Mouse (Mus musculus): ENCODE measurements around the gene Pkd1. TPM values are rescaled to one million over a fixed set of nuclear protein-coding genes. Genes with fewer than 3 reads are reported as not detected.

The Pkd1 gene
- polyA plus RNA-seq, 1 experiment from 2014 or later: 9.6 TPM

DNA sequence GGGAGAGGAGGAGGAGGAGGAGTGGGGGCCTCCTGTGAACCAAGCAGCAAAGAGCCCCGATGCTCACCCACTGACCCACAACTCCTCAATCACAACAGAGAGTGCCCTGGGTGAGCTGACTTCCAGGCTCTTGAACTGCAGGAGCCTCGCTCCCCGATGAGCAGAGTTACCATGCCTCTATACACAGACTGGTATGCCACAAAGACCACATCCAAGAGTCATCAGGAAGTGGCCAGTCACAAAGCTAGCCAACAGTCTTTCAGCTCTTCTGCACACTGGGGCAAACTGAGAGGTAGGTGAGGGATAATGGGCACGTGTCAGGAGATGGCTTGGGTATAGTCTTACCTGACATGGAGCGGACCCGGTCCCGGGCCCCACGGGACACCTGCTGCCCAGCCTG is 54.3 kb downstream of the Pkd1 start:
- no peaks in the 10 kb centered on the region for H3K4me1 ChIP-seq (ENCODE audit: control insufficient read depth, insufficient read depth, low read length)
- ATAC-seq (replicated peaks; ENCODE audit: insufficient number of reproducible peaks, low FRiP score, low TSS enrichment, low read depth) (no peak), DNase-seq (ENCODE audit: low spot score) (no peak)
- no peak overlapping the region for H3K9ac ChIP-seq (replicated peaks; ENCODE audit: low read length)
- no peaks in the 10 kb centered on the region for H3K9me3 ChIP-seq (replicated peaks; ENCODE audit: control insufficient read depth, low read length)
- peaks cover 10% of the 10 kb centered on the region for H3K36me3 ChIP-seq (replicated peaks; ENCODE audit: control insufficient read depth, insufficient read depth, low read depth, low read length)
- H3K27me3 ChIP-seq (ENCODE audit: control insufficient read depth, insufficient read depth, low read length): no peaks in the 10 kb centered on the region
- WGBS: 90% methylated on average over 8 of the region's 8 CpGs
- no peak overlapping the region for H3K27ac ChIP-seq (replicated peaks; ENCODE audit: low read depth, low read length)
- no peak overlapping the region for H3K4me2 ChIP-seq (ENCODE audit: low read depth, low read length)
- no peak overlapping the region for H3K4me3 ChIP-seq (ENCODE audit: low read depth, low read length)

DNA sequence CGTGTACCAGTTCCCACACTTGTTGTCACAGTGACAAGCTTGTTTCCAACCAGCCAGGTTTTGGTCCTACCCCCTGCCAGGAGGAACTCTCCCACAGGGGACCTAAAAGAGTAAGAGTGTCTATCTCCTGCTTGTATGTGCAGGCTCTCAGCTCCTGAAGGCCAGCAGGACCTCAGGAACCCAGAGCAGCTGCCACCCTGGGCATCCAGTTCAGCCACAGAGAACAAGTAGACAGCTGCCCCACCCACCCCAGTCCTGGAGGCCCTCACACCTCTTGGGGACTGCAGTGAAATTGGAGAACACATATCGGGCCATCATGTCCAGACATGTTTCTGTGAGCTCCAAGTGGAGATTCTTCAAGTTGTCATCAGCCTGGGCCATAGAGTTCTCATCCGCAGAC is 54.9 kb downstream of the Pkd1 start:
- Histone ChIP-seq H3K4me1 (ENCODE audit: control insufficient read depth, insufficient read depth, low read length) (no peaks in the 10 kb centered on the region), H3K4me3 (ENCODE audit: low read depth, low read length) (no peak overlapping the region), H3K27me3 (ENCODE audit: control insufficient read depth, insufficient read depth, low read length) (no peaks in the 10 kb centered on the region), H3K9me3 (replicated peaks; ENCODE audit: control insufficient read depth, low read length) (no peaks in the 10 kb centered on the region), H3K4me2 (ENCODE audit: low read depth, low read length) (no peak overlapping the region), H3K27ac (replicated peaks; ENCODE audit: low read depth, low read length) (no peak overlapping the region), H3K9ac (replicated peaks; ENCODE audit: low read length) (no peak overlapping the region), H3K36me3 (replicated peaks; ENCODE audit: control insufficient read depth, insufficient read depth, low read depth, low read length) (peaks cover 8% of the 10 kb centered on the region)
- ATAC-seq (replicated peaks; ENCODE audit: insufficient number of reproducible peaks, low FRiP score, low TSS enrichment, low read depth) (no peak), DNase-seq (ENCODE audit: low spot score) (no peak)
- WGBS: 91% methylated on average over 3 of the region's 3 CpGs

DNA sequence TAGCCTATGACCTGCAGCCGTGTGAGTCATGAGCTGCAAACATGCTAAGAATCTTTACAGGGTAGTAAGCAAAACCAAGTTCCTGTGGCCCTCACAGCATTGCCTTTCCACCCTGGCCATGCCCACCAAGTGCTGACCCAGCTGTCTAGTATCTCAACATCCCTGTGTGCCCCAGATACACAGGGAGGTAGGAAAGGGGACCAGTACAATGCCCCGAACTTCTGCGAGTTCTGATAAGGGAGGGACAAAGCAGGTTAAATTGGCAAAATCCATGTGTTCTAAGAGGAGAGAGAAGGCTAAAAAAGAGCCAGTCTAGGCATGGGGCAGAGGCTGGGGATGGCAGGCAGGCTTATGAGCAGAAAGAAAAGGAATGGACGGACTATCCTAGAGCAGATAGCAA is 58.7 kb downstream of the Pkd1 start:
- H3K4me2 ChIP-seq (ENCODE audit: low read depth, low read length): no peak overlapping the region
- H3K9me3 ChIP-seq (replicated peaks; ENCODE audit: control insufficient read depth, low read length): no peaks in the 10 kb centered on the region
- no peak for ATAC-seq (replicated peaks; ENCODE audit: insufficient number of reproducible peaks, low FRiP score, low TSS enrichment, low read depth)
- peaks cover 6% of the 10 kb centered on the region for H3K36me3 ChIP-seq (replicated peaks; ENCODE audit: control insufficient read depth, insufficient read depth, low read depth, low read length)
- no peaks in the 10 kb centered on the region for H3K4me1 ChIP-seq (ENCODE audit: control insufficient read depth, insufficient read depth, low read length)
- no peak overlapping the region for H3K4me3 ChIP-seq (ENCODE audit: low read depth, low read length)
- 84% methylated on average over 4 of the region's 4 CpGs for WGBS
- no peaks in the 10 kb centered on the region for H3K27me3 ChIP-seq (ENCODE audit: control insufficient read depth, insufficient read depth, low read length)
- DNase-seq (ENCODE audit: low spot score): no peak
- no peak overlapping the region for H3K27ac ChIP-seq (replicated peaks; ENCODE audit: low read depth, low read length)
- H3K9ac ChIP-seq (replicated peaks; ENCODE audit: low read length): no peak overlapping the region

DNA sequence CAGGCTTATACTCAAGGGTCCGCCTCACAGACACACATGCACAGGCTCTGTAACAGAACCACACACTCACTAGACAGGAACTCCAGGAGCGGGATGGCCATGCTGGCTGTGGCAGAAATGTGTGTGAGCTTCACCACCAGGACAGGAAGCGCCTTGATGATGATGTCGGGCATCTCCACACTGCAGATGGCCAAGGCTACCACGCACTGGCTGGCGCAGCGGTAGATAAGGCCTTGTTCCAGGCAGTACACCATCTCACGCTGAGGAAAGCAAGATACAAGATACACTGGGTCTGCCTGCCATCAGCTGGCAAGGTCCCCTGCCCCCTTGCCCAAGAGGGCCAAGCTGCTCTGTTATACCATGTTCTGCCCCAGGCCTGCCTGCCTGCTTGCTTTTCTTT is 59.2 kb downstream of the Pkd1 start:
- Histone ChIP-seq H3K4me2 (ENCODE audit: low read depth, low read length) (no peak overlapping the region), H3K9me3 (replicated peaks; ENCODE audit: control insufficient read depth, low read length) (no peaks in the 10 kb centered on the region), H3K27ac (replicated peaks; ENCODE audit: low read depth, low read length) (no peak overlapping the region), H3K27me3 (ENCODE audit: control insufficient read depth, insufficient read depth, low read length) (no peaks in the 10 kb centered on the region), H3K4me3 (ENCODE audit: low read depth, low read length) (no peak overlapping the region), H3K9ac (replicated peaks; ENCODE audit: low read length) (no peak overlapping the region), H3K4me1 (ENCODE audit: control insufficient read depth, insufficient read depth, low read length) (no peaks in the 10 kb centered on the region), H3K36me3 (replicated peaks; ENCODE audit: control insufficient read depth, insufficient read depth, low read depth, low read length) (peaks cover 8% of the 10 kb centered on the region)
- DNase-seq (ENCODE audit: low spot score): no peak
- ATAC-seq (replicated peaks; ENCODE audit: insufficient number of reproducible peaks, low FRiP score, low TSS enrichment, low read depth): no peak
- 94% methylated on average over 8 of the region's 8 CpGs for WGBS

DNA sequence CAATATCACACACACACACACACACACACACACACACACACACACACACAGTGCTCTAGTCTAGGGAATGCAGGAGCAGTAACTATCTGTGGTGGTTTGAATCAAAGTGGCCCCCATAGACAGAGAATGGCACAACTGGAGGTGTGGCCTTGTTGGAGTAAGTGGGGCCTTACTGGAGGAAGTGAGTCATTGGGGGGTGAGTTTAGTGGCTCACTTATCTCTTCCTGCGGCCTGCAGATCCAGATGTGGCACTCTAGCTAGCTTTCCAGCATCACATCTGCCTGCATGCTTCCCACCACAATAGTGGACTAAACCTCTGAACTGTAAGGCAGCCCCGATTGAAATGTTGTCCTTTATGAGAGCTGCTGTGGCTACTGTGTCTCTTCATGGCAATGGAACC is 61.1 kb downstream of the Pkd1 start:
- Histone ChIP-seq H3K4me1 (ENCODE audit: control insufficient read depth, insufficient read depth, low read length) (no peaks in the 10 kb centered on the region), H3K4me3 (ENCODE audit: low read depth, low read length) (no peak overlapping the region), H3K27me3 (ENCODE audit: control insufficient read depth, insufficient read depth, low read length) (no peaks in the 10 kb centered on the region), H3K27ac (replicated peaks; ENCODE audit: low read depth, low read length) (no peak overlapping the region), H3K9me3 (replicated peaks; ENCODE audit: control insufficient read depth, low read length) (no peaks in the 10 kb centered on the region), H3K36me3 (replicated peaks; ENCODE audit: control insufficient read depth, insufficient read depth, low read depth, low read length) (peaks cover 13% of the 10 kb centered on the region), H3K9ac (replicated peaks; ENCODE audit: low read length) (no peak overlapping the region), H3K4me2 (ENCODE audit: low read depth, low read length) (no peak overlapping the region)
- ATAC-seq (replicated peaks; ENCODE audit: insufficient number of reproducible peaks, low FRiP score, low TSS enrichment, low read depth) (no peak), DNase-seq (ENCODE audit: low spot score) (no peak)
- 93% methylated on average over 2 of the region's 2 CpGs for WGBS

DNA sequence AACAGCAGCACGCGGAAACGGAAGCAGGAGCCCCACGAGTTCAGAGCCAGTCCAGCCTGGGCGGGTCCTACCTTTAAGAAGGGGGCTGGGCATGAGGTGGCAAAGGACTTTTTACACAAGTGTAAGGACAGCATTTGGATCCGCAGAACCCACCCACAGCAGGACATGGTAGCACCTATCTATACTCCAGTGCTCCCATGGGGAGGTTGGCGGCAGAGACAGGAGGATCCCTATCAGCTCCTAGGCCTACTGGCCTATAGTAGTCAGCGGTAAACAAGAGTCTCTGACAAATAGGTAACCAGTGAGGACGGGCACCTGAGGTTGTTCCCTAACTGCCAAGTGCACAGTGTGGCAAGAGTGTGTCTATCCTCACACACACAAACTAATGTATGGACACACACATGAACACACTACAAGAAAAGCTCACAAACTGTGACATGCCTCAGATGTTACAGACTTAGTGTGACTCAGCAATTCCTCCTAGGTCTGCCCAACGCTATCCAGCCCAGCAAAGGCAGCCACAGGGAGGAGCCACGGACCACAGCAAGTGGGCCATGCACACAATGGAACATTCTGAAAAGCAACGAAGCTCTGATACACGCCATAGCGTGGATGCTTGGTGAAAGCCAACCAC is 68.0 kb downstream of the Pkd1 start:
- Histone ChIP-seq H3K4me2 (ENCODE audit: low read depth, low read length) (no peak overlapping the region), H3K27me3 (ENCODE audit: control insufficient read depth, insufficient read depth, low read length) (no peaks in the 10 kb centered on the region), H3K27ac (replicated peaks; ENCODE audit: low read depth, low read length) (no peak overlapping the region), H3K9ac (replicated peaks; ENCODE audit: low read length) (no peak overlapping the region), H3K9me3 (replicated peaks; ENCODE audit: control insufficient read depth, low read length) (no peaks in the 10 kb centered on the region), H3K4me3 (ENCODE audit: low read depth, low read length) (no peak overlapping the region), H3K36me3 (replicated peaks; ENCODE audit: control insufficient read depth, insufficient read depth, low read depth, low read length) (peaks cover 17% of the 10 kb centered on the region), H3K4me1 (ENCODE audit: control insufficient read depth, insufficient read depth, low read length) (no peaks in the 10 kb centered on the region)
- ATAC-seq (replicated peaks; ENCODE audit: insufficient number of reproducible peaks, low FRiP score, low TSS enrichment, low read depth): no peak
- no peak for DNase-seq (ENCODE audit: low spot score)
- 84% methylated on average over 14 of the region's 14 CpGs for WGBS

DNA sequence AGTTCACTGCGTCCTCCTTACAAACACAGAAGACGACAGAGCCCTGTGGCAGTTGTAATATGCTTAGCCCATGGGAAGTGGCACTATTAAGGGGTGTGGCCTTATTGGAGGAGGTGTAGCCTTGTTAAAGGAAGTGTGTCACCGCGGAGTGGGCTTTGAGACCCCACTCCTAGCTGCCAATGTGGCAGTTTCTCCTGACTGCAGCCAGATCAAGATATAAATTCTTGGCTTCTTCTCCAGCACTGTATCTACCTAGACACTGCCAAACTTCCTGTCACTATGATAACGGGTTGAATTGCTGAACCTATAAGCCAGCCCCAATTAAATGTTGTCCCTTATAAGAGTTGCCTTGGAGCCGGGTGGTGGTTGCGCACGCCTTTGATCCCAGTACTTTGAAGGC is 75.8 kb downstream of the Pkd1 start:
- Histone ChIP-seq H3K4me2 (ENCODE audit: low read depth, low read length) (no peak overlapping the region), H3K4me3 (ENCODE audit: low read depth, low read length) (no peak overlapping the region), H3K9me3 (replicated peaks; ENCODE audit: control insufficient read depth, low read length) (no peaks in the 10 kb centered on the region), H3K9ac (replicated peaks; ENCODE audit: low read length) (no peak overlapping the region), H3K36me3 (replicated peaks; ENCODE audit: control insufficient read depth, insufficient read depth, low read depth, low read length) (peaks cover 19% of the 10 kb centered on the region), H3K4me1 (ENCODE audit: control insufficient read depth, insufficient read depth, low read length) (no peaks in the 10 kb centered on the region), H3K27ac (replicated peaks; ENCODE audit: low read depth, low read length) (no peak overlapping the region), H3K27me3 (ENCODE audit: control insufficient read depth, insufficient read depth, low read length) (no peaks in the 10 kb centered on the region)
- DNase-seq (ENCODE audit: low spot score) (no peak), ATAC-seq (replicated peaks; ENCODE audit: insufficient number of reproducible peaks, low FRiP score, low TSS enrichment, low read depth) (no peak)
- 97% methylated on average over 8 of the region's 8 CpGs for WGBS

DNA sequence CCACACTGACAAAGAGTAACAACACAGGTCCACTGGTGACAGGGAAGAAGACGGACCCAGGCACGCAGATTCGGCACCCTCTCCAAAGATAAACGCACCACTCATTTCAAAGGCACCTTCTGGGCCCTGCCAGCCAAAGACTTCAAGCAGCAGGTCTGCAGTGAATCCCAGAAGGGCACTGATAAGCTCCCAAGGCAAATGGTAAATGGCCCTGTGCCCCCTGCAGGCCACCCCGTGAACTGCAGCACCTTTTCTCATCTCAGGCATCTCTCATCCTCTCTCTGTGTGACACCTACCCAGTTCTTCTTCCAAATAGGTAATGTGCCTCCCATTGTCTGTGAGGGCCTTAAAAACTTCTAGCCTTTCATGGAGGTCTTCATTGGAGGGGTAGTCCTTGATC is 79.0 kb downstream of the Pkd1 start:
- Histone ChIP-seq H3K27me3 (ENCODE audit: control insufficient read depth, insufficient read depth, low read length) (no peaks in the 10 kb centered on the region), H3K4me3 (ENCODE audit: low read depth, low read length) (no peak overlapping the region), H3K9me3 (replicated peaks; ENCODE audit: control insufficient read depth, low read length) (no peaks in the 10 kb centered on the region), H3K4me2 (ENCODE audit: low read depth, low read length) (no peak overlapping the region), H3K27ac (replicated peaks; ENCODE audit: low read depth, low read length) (no peak overlapping the region), H3K4me1 (ENCODE audit: control insufficient read depth, insufficient read depth, low read length) (peaks cover 6% of the 10 kb centered on the region; the same call in 1 of the 2 replicates), H3K9ac (replicated peaks; ENCODE audit: low read length) (no peak overlapping the region), H3K36me3 (replicated peaks; ENCODE audit: control insufficient read depth, insufficient read depth, low read depth, low read length) (peaks cover 13% of the 10 kb centered on the region)
- 51% methylated on average over 5 of the region's 5 CpGs for WGBS
- ATAC-seq (replicated peaks; ENCODE audit: insufficient number of reproducible peaks, low FRiP score, low TSS enrichment, low read depth): no peak
- peak; percentile 78 for DNase-seq (ENCODE audit: low spot score)

All from embryonic facial prominence, embryonic 11.5 days (tissue).